Mouse (Mus musculus) liver, embryonic 15.5 days (tissue): ENCODE results near the gene Gm7534. TPM values are rescaled to one million over a fixed set of nuclear protein-coding genes. Genes with fewer than 3 reads are reported as not detected.

Experiments
- ATAC-seq: fragments of 200-750 bp; cut with Nextera tagmentation; 2 replicates; pipeline ENCODE4 v1.8.0; 2017; ENCODE audit warnings: moderate number of reproducible peaks, mild to moderate bottlenecking, moderate library complexity; ENCODE audit not compliant: insufficient read depth
- H3K27ac ChIP-seq: fragments of 300-500 bp; sonication (generic); replicated peaks from 2 replicates; pipeline ENCODE4 v1.5.1; 2015; ENCODE audit warnings: mild to moderate bottlenecking, inconsistent platforms
- H3K27me3 ChIP-seq: fragments of 300-500 bp; sonication (generic); 2 replicates; pipeline ENCODE4 v1.6.1; 2015; ENCODE audit warnings: mild to moderate bottlenecking, inconsistent platforms
- H3K36me3 ChIP-seq: fragments of 300-500 bp; sonication (generic); replicated peaks from 2 replicates; pipeline ENCODE4 v1.6.1; 2015; ENCODE audit warnings: moderate library complexity, mild to moderate bottlenecking, inconsistent platforms
- H3K4me1 ChIP-seq: fragments of 300-500 bp; sonication (generic); replicated peaks from 2 replicates; pipeline ENCODE4 v1.6.1; 2015; ENCODE audit warnings: inconsistent platforms
- H3K4me2 ChIP-seq: fragments of 300-500 bp; sonication (generic); 2 replicates; pipeline ENCODE4 v1.6.1; 2015; ENCODE audit warnings: moderate library complexity, mild to moderate bottlenecking, inconsistent platforms
- H3K4me3 ChIP-seq: fragments of 300-500 bp; sonication (generic); replicated peaks from 2 replicates; pipeline ENCODE4 v1.5.1; 2015; ENCODE audit warnings: mild to moderate bottlenecking, inconsistent platforms
- H3K9ac ChIP-seq: fragments of 300-500 bp; sonication (generic); 2 replicates; pipeline ENCODE4 v1.6.1; 2015; ENCODE audit warnings: moderate library complexity, mild to moderate bottlenecking, inconsistent platforms
- H3K9me3 ChIP-seq: fragments of 300-500 bp; sonication (generic); replicated peaks from 2 replicates; pipeline ENCODE4 v1.6.1; 2016; ENCODE audit warnings: inconsistent platforms
- WGBS: fragments of 180-500 bp; shearing (Covaris S2); methylation state at CpG from one replicate; pipeline ENCODE4 v1.1.7; 2015; ENCODE audit warnings: mixed read lengths; ENCODE audit not compliant: insufficient replicate concordance; 5-methylcytosine and 5-hydroxymethylcytosine counted together
- polyA plus RNA-seq: library from polyadenylated mRNA; unstranded; fragments of >200 nt; fragmentation: Nextera tagmentation; extraction: Ambion mirVana; gene quantifications from 2 replicates; pipeline ENCODE4 v1.2.1, GENCODE M21; 2015

Gene Gm7534
- not detected in 2 replicates for polyA plus RNA-seq

DNA sequence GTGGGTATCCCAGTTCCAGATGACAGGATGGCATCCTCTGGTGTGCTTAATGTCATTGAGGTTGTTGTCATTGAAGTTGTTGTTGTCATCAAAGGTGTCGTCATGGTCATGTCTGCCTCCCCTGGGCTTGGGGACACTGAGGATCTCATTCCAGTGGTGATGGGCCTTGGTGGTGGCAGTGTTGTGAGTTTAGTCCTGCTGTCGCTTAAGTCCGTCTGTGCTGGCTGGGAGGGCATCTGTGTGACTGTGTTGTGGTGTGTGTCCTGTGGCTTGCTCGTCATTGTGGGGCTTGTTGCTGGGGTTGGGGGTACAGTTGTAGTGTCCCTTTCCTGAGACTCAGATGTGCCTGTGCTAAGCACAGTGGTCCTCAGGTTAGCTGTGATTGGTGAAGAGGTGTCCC is at the start of gene Gm7534:
TSS of gene Gm7534 (minus strand) at position 101 of the 400 bp plus-strand sequence.
- Histone ChIP-seq H3K9ac (no peak within 1 kb of the TSS), H3K27ac (no peak within 1 kb of the TSS), H3K27me3 (no peaks in the 10 kb centered on the region), H3K36me3 (no peaks in the 10 kb centered on the region), H3K4me1 (no peaks in the 10 kb centered on the region; the same call in 1 of the 2 replicates), H3K4me3 (no peak within 1 kb of the TSS), H3K9me3 (no peaks in the 10 kb centered on the region), H3K4me2 (no peak within 1 kb of the TSS)
- no peak for ATAC-seq
- WGBS = 67% methylated on average over 4 of the region's 4 CpGs

GRCm38 (mm10) chr4:134252131-134252910 is 49.5 kb upstream of the Gm7534 start:
- no peaks in the 10 kb centered on the region for H3K9me3 ChIP-seq
- H3K27ac ChIP-seq = no peak overlapping the region
- WGBS = 14% methylated on average over 22 of the region's 22 CpGs
- H3K36me3 ChIP-seq = no peaks in the 10 kb centered on the region
- H3K9ac ChIP-seq = no peak overlapping the region
- peak overlapping the region; percentile 43; the same call in 1 of the 2 replicates for H3K4me3 ChIP-seq
- ATAC-seq = no peak
- H3K4me2 ChIP-seq = peak overlapping the region; percentile 67
- peaks cover 100% of the 10 kb centered on the region for H3K27me3 ChIP-seq
- H3K4me1 ChIP-seq = peaks cover 48% of the 10 kb centered on the region

GRCm38 (mm10) chr4:134251241-134252130 is 48.7 kb upstream of the Gm7534 start:
- no peak overlapping the region for H3K9ac ChIP-seq

DNA sequence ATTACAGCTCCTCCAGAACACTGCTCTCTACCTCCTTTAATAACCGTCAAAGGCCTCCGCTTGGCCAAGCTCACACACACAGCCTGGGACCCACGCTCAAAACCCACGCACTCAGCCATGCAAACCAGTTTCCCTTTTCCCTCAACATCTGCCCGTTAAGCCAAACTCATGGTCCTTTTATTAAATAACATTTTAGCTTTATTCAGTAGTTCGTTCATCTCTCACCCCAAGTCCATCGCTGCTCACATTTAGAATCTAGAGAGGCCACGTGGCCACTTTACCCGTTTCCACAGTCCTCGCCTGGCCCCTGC is 48.1 kb upstream of the Gm7534 start:
- Histone ChIP-seq H3K4me3 (peak overlapping the region; percentile 43), H3K9me3 (no peaks in the 10 kb centered on the region), H3K4me1 (peaks cover 51% of the 10 kb centered on the region), H3K27ac (no peak overlapping the region), H3K27me3 (peaks cover 100% of the 10 kb centered on the region), H3K9ac (no peak overlapping the region), H3K4me2 (peak overlapping the region; percentile 67), H3K36me3 (no peaks in the 10 kb centered on the region)
- 17% methylated on average over 10 of the region's 10 CpGs for WGBS
- no peak for ATAC-seq

More at GRCm38 (mm10) chr4:134251241-134252130, 48.7 kb upstream of the Gm7534 start:
- Histone ChIP-seq H3K4me3 (peak overlapping the region; percentile 43), H3K9me3 (no peaks in the 10 kb centered on the region), H3K27me3 (peaks cover 100% of the 10 kb centered on the region), H3K4me1 (peaks cover 48% of the 10 kb centered on the region), H3K4me2 (peak overlapping the region; percentile 67), H3K36me3 (no peaks in the 10 kb centered on the region), H3K27ac (no peak overlapping the region)
- WGBS = under 1% methylated on average over 91 of the region's 91 CpGs
- 0 out of 2 replicates have a peak, but pooled peaks have one; percentile 17 for ATAC-seq

- H3K27ac ChIP-seq = no peak overlapping the region
- H3K36me3 ChIP-seq = no peaks in the 10 kb centered on the region
- WGBS = 20% methylated on average over 27 of the region's 27 CpGs
- H3K4me3 ChIP-seq = peak overlapping the region; percentile 33; the same call in 1 of the 2 replicates
- ATAC-seq = no peak
- H3K9ac ChIP-seq = no peak overlapping the region
- no peaks in the 10 kb centered on the region for H3K9me3 ChIP-seq
- H3K4me1 ChIP-seq = peaks cover 56% of the 10 kb centered on the region
- peaks cover 98% of the 10 kb centered on the region for H3K27me3 ChIP-seq
- H3K4me2 ChIP-seq = peak overlapping the region; percentile 67
These were observed 47.5 kb upstream of the Gm7534 start for GRCm38 (mm10) chr4:134250116-134250929.

DNA sequence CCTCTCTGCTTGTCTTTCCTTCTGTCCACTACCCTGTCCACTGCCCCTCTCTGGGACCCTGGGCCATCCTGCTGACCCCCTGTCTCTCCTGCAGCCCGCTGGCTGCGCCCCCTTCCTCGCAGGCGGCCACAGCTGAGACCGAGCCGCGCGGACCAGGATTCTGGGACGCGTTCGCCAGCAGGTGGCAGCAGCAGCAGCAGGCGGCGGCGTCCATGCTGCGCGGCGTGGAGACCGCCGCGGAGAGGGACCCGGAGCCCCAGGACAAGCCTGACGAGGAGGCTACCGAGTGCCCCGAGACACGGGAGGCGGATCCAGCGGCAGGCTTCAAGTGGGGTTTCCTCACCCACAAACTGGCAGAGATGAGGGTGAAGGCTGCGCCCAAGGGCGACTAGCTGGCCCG is 46.8 kb upstream of the Gm7534 start:
- 2% methylated on average over 30 of the region's 30 CpGs for WGBS
- ATAC-seq = no peak
- Histone ChIP-seq H3K9me3 (no peaks in the 10 kb centered on the region), H3K4me3 (peak overlapping the region; percentile 33), H3K36me3 (no peaks in the 10 kb centered on the region), H3K4me1 (peaks cover 57% of the 10 kb centered on the region), H3K9ac (no peak overlapping the region), H3K27me3 (peaks cover 92% of the 10 kb centered on the region), H3K4me2 (peak overlapping the region; percentile 61), H3K27ac (no peak overlapping the region)

- H3K4me2 ChIP-seq = peak within 1 kb of the TSS; percentile 98
- no peaks in the 10 kb centered on the region for H3K9me3 ChIP-seq
- H3K27me3 ChIP-seq = peaks cover 63% of the 10 kb centered on the region
- WGBS = 62% methylated on average over 7 of the region's 7 CpGs
- no peak within 1 kb of the TSS for H3K27ac ChIP-seq
- H3K4me3 ChIP-seq = peak within 1 kb of the TSS; percentile 79
- 0 out of 2 replicates have a peak within 1 kb of the TSS, but pooled peaks have one; percentile 71 for H3K9ac ChIP-seq
- ATAC-seq = no peak
- no peaks in the 10 kb centered on the region for H3K36me3 ChIP-seq
- peaks cover 45% of the 10 kb centered on the region for H3K4me1 ChIP-seq
These were observed 44.0 kb upstream of the Gm7534 start, which contains the start of gene Gm30191 for GRCm38 (mm10) chr4:134246719-134247258. Gm30191 (plus strand) TSS chr4:134246935.

- H3K4me2 ChIP-seq = no peak overlapping the region
- H3K4me3 ChIP-seq = no peak overlapping the region
- no peaks in the 10 kb centered on the region for H3K36me3 ChIP-seq
- no peak overlapping the region for H3K27ac ChIP-seq
- no peaks in the 10 kb centered on the region for H3K9me3 ChIP-seq
- peaks cover 58% of the 10 kb centered on the region for H3K27me3 ChIP-seq
- 51% methylated on average over 4 of the region's 4 CpGs for WGBS
- peaks cover 40% of the 10 kb centered on the region for H3K4me1 ChIP-seq
- ATAC-seq = no peak
- no peak overlapping the region for H3K9ac ChIP-seq
These were observed 43.5 kb upstream of the Gm7534 start for GRCm38 (mm10) chr4:134246256-134246655.

DNA sequence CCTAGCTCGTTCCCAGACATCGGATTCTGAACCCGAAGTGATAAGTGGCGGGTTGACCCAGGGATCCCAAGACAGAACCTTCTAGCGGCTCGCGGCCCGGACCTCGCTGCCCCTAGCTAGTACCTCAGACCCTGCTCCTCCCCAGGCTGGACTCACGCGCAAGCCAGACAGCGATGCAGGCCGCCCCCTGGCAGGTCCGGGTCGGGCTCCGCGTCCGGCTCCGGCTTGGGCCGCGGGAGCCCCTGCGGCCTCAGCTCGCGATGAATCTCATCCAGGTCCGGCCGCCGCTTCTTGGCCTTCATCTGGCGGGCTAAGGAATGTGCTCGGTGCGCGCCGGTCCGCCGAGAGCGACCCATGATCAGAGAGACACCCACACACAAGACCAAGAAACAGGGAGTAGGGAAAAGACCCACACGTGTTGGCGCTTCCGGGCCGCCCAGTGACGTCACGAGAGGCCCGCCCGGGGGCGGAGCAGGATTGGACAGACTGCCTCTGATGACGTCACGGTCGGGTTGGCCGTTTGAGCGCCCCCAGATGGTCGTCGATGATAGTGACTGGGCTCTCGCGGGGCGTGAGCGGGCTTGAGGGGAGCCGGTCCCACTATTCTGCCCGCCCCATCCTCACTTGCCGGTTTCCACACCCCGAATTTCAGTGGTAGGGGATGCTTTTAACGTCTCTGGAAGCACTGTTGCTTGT is 42.5 kb upstream of the Gm7534 start, which contains the start of gene Zfp593:
TSS of gene Zfp593 (minus strand) at position 445 of the 696 bp plus-strand sequence.
- Histone ChIP-seq H3K9ac (peak within 1 kb of the TSS; percentile 71), H3K27me3 (peaks cover 48% of the 10 kb centered on the region), H3K4me3 (peak within 1 kb of the TSS; percentile 79), H3K4me1 (peaks cover 30% of the 10 kb centered on the region), H3K9me3 (no peaks in the 10 kb centered on the region), H3K4me2 (peak within 1 kb of the TSS; percentile 98), H3K27ac (peak within 1 kb of the TSS; percentile 51; the same call in 1 of the 2 replicates), H3K36me3 (no peaks in the 10 kb centered on the region)
- under 1% methylated on average over 60 of the region's 60 CpGs for WGBS
- ATAC-seq = peak; percentile 76
